ENCODE assay signal across 9 mouse cellular contexts in the genomic region with DNA sequence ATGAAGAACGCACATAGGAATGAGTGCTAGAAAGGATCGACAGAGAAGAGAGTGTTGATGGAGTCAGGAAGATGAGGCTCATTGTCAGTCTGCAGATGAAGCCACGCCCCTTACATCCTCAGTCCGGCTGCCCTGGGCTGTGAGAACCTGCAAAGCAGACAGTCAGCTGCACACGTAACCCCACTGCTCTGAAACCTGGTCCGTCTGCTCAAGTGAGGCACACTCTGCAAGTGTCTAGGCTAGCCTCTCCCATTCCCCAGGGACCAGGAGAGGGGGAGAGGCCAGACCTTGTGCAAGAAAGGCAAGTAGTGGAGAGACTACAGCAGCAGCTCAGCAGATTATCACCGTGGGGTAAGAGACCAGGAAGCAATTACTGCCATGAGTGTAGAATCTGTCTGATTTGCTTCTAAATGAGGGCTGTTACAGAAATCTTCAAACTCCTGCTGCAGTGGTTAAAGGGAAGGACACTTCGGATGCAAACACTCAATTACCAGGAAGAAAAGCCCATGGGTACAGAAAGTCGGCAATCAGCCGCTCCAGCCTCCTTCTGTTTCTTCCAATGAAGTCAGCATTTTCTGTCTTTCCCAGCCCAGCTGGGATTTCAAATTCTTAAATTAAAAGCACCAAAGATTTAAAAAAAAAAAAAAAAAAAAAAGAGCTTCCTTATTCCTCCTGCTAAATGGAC.
DNase-seq lines count a peak whose midpoint lies in the region; ATAC-seq and TF ChIP-seq lines count a peak whose summit lies in the region.
"Had no signal": no experiment of that assay in that cellular context is flagged by ENCODE, and none has a peak within 500 bp of the region (broad histone marks: within the 10 kb centered on the region; RNA-seq: fewer than 3 reads in every experiment).

No protein-coding gene starts in this region.

- no peak overlapping the region for H3K4me3 ChIP-seq in forebrain, postnatal 0 days (ENCODE audit: low read depth, low read length)
- H3K4me3 ChIP-seq: erythroblast, embryonic 14.5 days had no signal

- no peaks in the 10 kb centered on the region for H3K9me3 ChIP-seq in forebrain, postnatal 0 days (ENCODE audit: low read length)

- 28% methylated on average over 10 of the region's 10 CpGs for WGBS in forebrain, postnatal 0 days

- TF ChIP-seq CTCF in forebrain, postnatal 0 days (IDR thresholded peaks at IDR 0.05; ENCODE audit: low read depth), result no peak

- H3K9ac ChIP-seq in forebrain, postnatal 0 days, result no peak overlapping the region

- H3K4me1 ChIP-seq in forebrain, postnatal 0 days (ENCODE audit: insufficient read depth), result peaks cover 13% of the 10 kb centered on the region

- peak; percentile 28 for ATAC-seq in forebrain, postnatal 0 days

- no peaks in the 10 kb centered on the region for H3K27me3 ChIP-seq in forebrain, postnatal 0 days (ENCODE audit: insufficient read depth, low read length)

- no peak overlapping the region for H3K4me2 ChIP-seq in forebrain, postnatal 0 days (ENCODE audit: low read depth)

- peak; percentile 21 for DNase-seq in embryo, embryonic 10 days (ENCODE audit: low spot score)
- no peak for DNase-seq in embryo, embryonic 9.5 days (ENCODE audit: extremely low spot score)
- DNase-seq in MN1 (ENCODE audit: low spot score), result peak; percentile 80
- peak; percentile 47 for DNase-seq in forebrain, postnatal 0 days
- DNase-seq in naive thymus-derived CD4-positive, alpha-beta T cell, adult 2 months (ENCODE audit: low read depth), result peak; percentile 55
- no peak for DNase-seq in Muller cell, postnatal 12 days (ENCODE audit: inconsistent ontology term)
- DNase-seq in right cerebral cortex, postnatal 25 days, result no peak
- no peak for DNase-seq in adrenal gland, postnatal 4 days (ENCODE audit: low spot score in 2 of 2)

- no peaks in the 10 kb centered on the region for H3K36me3 ChIP-seq in forebrain, postnatal 0 days (ENCODE audit: insufficient read depth)

- 0 out of 2 replicates have a peak overlapping the region, but pooled peaks have one; percentile 50 for H3K27ac ChIP-seq in forebrain, postnatal 0 days (ENCODE audit: low read depth, low read length)

Comparison
In these comparisons a context has a peak if more than half of its experiments do, and no peak if none do; other contexts are left out.
1. DNase-seq: peak in embryo, embryonic 10 days (single experiment), MN1 (single experiment), forebrain, postnatal 0 days (single experiment) and naive thymus-derived CD4-positive, alpha-beta T cell, adult 2 months (single experiment); none in embryo, embryonic 9.5 days (single experiment), Muller cell, postnatal 12 days (single experiment), right cerebral cortex, postnatal 25 days (single experiment) and adrenal gland, postnatal 4 days (0 of 2).